Mouse (Mus musculus) spleen, adult 2 months (tissue): ENCODE measurements at regions not wholly inside any gene's neighbourhood (a gene's known extent, or its start where the extent isn't known, plus 50 kb on each side); places are given as distances from the start of the nearest gene placed in this dataset.

Source experiments
- DNase-seq, 2 experiments: peaks; one replicate each; pipeline versions ENCODE4 v3.0.0 to v3.0.0-alpha.2; 2012 to 2021; ENCODE audit warnings: low spot score in 2 of 2, low read depth in 1 of 2
- H3K27ac ChIP-seq: fragments of 200-500 bp; 2 replicates; pipeline ENCODE4 v1.5.1; 2012; ENCODE audit warnings: low read length, inconsistent platforms; ENCODE audit not compliant: insufficient read depth
- H3K27me3 ChIP-seq: fragments of 200-500 bp; 2 replicates; pipeline ENCODE4 v1.6.1; 2012; ENCODE audit warnings: mild to moderate bottlenecking, moderate library complexity, low read length, inconsistent platforms; ENCODE audit not compliant: control insufficient read depth, insufficient read depth
- H3K36me3 ChIP-seq: fragments of 200-500 bp; 2 replicates; pipeline ENCODE4 v1.6.1; 2012; ENCODE audit warnings: mild to moderate bottlenecking, low read length, inconsistent platforms; ENCODE audit not compliant: control insufficient read depth, insufficient read depth
- H3K4me1 ChIP-seq: fragments of 200-500 bp; 2 replicates; pipeline ENCODE4 v1.6.1; 2011; ENCODE audit warnings: inconsistent platforms; ENCODE audit not compliant: control insufficient read depth, insufficient read depth, insufficient read length
- H3K4me3 ChIP-seq: fragments of 200-500 bp; 2 replicates; pipeline ENCODE4 v1.5.1; 2011; ENCODE audit warnings: mild to moderate bottlenecking, inconsistent platforms; ENCODE audit not compliant: insufficient read depth, insufficient read length; ENCODE audit errors: extremely low read depth
- CTCF ChIP-seq: fragments of 200-500 bp; IDR thresholded peaks from 2 replicates; pipeline ENCODE4 v1.5.1; 2011; ENCODE audit warnings: mild to moderate bottlenecking, inconsistent platforms; ENCODE audit not compliant: insufficient read depth, insufficient read length, insufficient replicate concordance; ENCODE audit errors: extremely low read depth
- POLR2A ChIP-seq: fragments of 200-500 bp; IDR thresholded peaks from 2 replicates; pipeline ENCODE4 v1.6.1; 2011; ENCODE audit warnings: low read depth, low read length, inconsistent platforms
- WGBS: fragments of 180-500 bp; shearing (Covaris S2); methylation state at CpG from one replicate; pipeline ENCODE4 v1.1.7; 2018; 5-methylcytosine and 5-hydroxymethylcytosine counted together

- DNase-seq: no peak
- Histone ChIP-seq H3K4me3 (no peak overlapping the region), H3K27me3 (no peaks in the 10 kb centered on the region), H3K4me1 (no peaks in the 10 kb centered on the region), H3K27ac (no peak overlapping the region), H3K36me3 (no peaks in the 10 kb centered on the region)
- WGBS: 70% methylated on average over 7 of the region's 7 CpGs
- TF ChIP-seq POLR2A (no peak), CTCF (no peak)
These were observed 399.6 kb upstream of the Zmiz1 start for GRCm38 (mm10) chr14:25059351-25059750.

- 95% methylated on average over 7 of the region's 7 CpGs for WGBS
- Histone ChIP-seq H3K36me3 (no peaks in the 10 kb centered on the region), H3K27me3 (no peaks in the 10 kb centered on the region), H3K27ac (no peak overlapping the region), H3K4me1 (no peaks in the 10 kb centered on the region), H3K4me3 (no peak overlapping the region)
- no peak for DNase-seq
- no peak for TF ChIP-seq POLR2A
- TF ChIP-seq CTCF: no peak
These were observed 398.7 kb upstream of the Zmiz1 start for GRCm38 (mm10) chr14:25060285-25060684.

- TF ChIP-seq POLR2A (no peak), CTCF (no peak)
- no peaks in the 10 kb centered on the region for H3K36me3 ChIP-seq
- no peak overlapping the region for H3K27ac ChIP-seq
- 56% methylated on average over 5 of the region's 5 CpGs for WGBS
- H3K4me1 ChIP-seq: no peaks in the 10 kb centered on the region
- H3K4me3 ChIP-seq: no peak overlapping the region
- DNase-seq: no peak
- no peaks in the 10 kb centered on the region for H3K27me3 ChIP-seq
These were observed 395.9 kb upstream of the Zmiz1 start for GRCm38 (mm10) chr14:25063090-25063489.

- no peak for TF ChIP-seq CTCF
- TF ChIP-seq POLR2A: no peak
- 77% methylated on average over 8 of the region's 8 CpGs for WGBS
- Histone ChIP-seq H3K4me1 (no peaks in the 10 kb centered on the region), H3K4me3 (no peak overlapping the region), H3K36me3 (no peaks in the 10 kb centered on the region), H3K27me3 (no peaks in the 10 kb centered on the region), H3K27ac (no peak overlapping the region)
- DNase-seq: no peak
These were observed 394.6 kb upstream of the Zmiz1 start for GRCm38 (mm10) chr14:25064190-25064947.

GRCm38 (mm10) chr14:25067435-25067834, 391.6 kb upstream of the Zmiz1 start:
- H3K4me1 ChIP-seq: no peaks in the 10 kb centered on the region
- H3K36me3 ChIP-seq: no peaks in the 10 kb centered on the region
- H3K4me3 ChIP-seq: no peak overlapping the region
- no peak overlapping the region for H3K27ac ChIP-seq
- no peaks in the 10 kb centered on the region for H3K27me3 ChIP-seq
- TF ChIP-seq CTCF (no peak), POLR2A (no peak)
- no peak for DNase-seq
- WGBS: 90% methylated on average over 5 of the region's 5 CpGs

GRCm38 (mm10) chr14:25068430-25068829, 390.6 kb upstream of the Zmiz1 start:
- no peaks in the 10 kb centered on the region for H3K4me1 ChIP-seq
- TF ChIP-seq POLR2A (no peak), CTCF (no peak)
- H3K36me3 ChIP-seq: no peaks in the 10 kb centered on the region
- H3K27me3 ChIP-seq: no peaks in the 10 kb centered on the region
- H3K4me3 ChIP-seq: no peak overlapping the region
- 73% methylated on average over 8 of the region's 8 CpGs for WGBS
- H3K27ac ChIP-seq: no peak overlapping the region
- DNase-seq: no peak

GRCm38 (mm10) chr14:25073143-25073542, 385.8 kb upstream of the Zmiz1 start:
- no peak overlapping the region for H3K4me3 ChIP-seq
- H3K36me3 ChIP-seq: no peaks in the 10 kb centered on the region
- no peak overlapping the region for H3K27ac ChIP-seq
- H3K27me3 ChIP-seq: no peaks in the 10 kb centered on the region
- DNase-seq: no peak
- H3K4me1 ChIP-seq: no peaks in the 10 kb centered on the region
- WGBS: 78% methylated on average over 5 of the region's 5 CpGs
- no peak for TF ChIP-seq CTCF
